Mouse (Mus musculus): ENCODE results near the gene Gm29609.
A peak's percentile ranks its signal among the peaks of the same experiment; 100 is the strongest.

DNA sequence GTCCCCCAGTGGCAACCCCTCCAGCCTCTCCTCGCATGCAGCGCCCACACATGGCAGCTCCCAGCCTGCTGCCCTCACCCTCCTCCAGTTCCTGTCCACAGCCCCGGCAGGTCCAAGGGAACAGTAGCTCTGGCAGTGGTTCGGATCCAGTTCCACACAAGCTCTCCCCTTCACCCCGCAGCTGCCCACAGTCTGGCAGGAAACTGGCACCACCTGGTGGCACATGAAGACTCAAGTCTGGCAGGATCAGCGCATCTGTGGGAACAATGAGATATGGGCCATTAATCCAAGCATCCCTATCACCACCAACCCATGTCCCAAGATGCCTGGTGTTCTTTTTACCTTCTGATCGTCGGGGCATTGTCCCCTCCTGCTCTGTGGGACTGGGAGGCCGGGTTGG lies 20.2 kb upstream of the Gm29609 start:
- TF ChIP-seq MYOD1 (IDR thresholded peaks at IDR 0.05; ENCODE audit: control insufficient read depth in 1 of 3, insufficient read length in 2 of 3, low read depth in 2 of 3) (peak in 1 of 3 experiments; percentile 15), POLR2A (IDR thresholded peaks at IDR 0.05; ENCODE audit: insufficient read length, low read depth) (no peak), TCF12 (IDR thresholded peaks at IDR 0.05; ENCODE audit: insufficient read depth, poor library complexity, severe bottlenecking) (no peak), USF1 (IDR thresholded peaks at IDR 0.05; ENCODE audit: low read depth) (no peak), MYOG (IDR thresholded peaks at IDR 0.05; ENCODE audit: control insufficient read depth in 1 of 3, insufficient read depth in 1 of 3, insufficient read length in 2 of 3, low read depth in 2 of 3) (peak in 1 of 3 experiments; percentile 17), POLR2AphosphoS2 (IDR thresholded peaks at IDR 0.05; ENCODE audit: insufficient read length, low read depth) (peak; percentile 4), E2F4 (IDR thresholded peaks at IDR 0.05; ENCODE audit: insufficient read depth) (no peak), MAX (IDR thresholded peaks at IDR 0.05; ENCODE audit: low read depth) (no peak), CEBPB (IDR thresholded peaks at IDR 0.05; ENCODE audit: insufficient read depth, poor library complexity, severe bottlenecking) (no peak), REST (IDR thresholded peaks at IDR 0.05; ENCODE audit: insufficient read depth, insufficient read length) (no peak)

Data from myocyte (in vitro differentiated cells).